Mouse (Mus musculus) spleen, postnatal 0 days (tissue): ENCODE measurements around the gene Zfp114. TPM values are rescaled to one million over a fixed set of nuclear protein-coding genes. Genes with fewer than 3 reads are reported as not detected.

Source experiments
- polyA plus RNA-seq: library from polyadenylated mRNA; unstranded; fragments of >200 nt; fragmentation: Nextera tagmentation; extraction: Ambion mirVana; gene quantifications from 2 replicates; pipeline ENCODE4 v1.2.1, GENCODE M21; 2015

The Zfp114 gene
- 0.67 and 0.76 TPM in 2 replicates for polyA plus RNA-seq

GRCm38 (mm10) chr7:24174618-24175336, at the start of gene Zfp114:
TSS of gene Zfp114 (plus strand) at chr7:24175060.

GRCm38 (mm10) chr7:24133996-24134828, 40.6 kb upstream of the Zfp114 start, which contains the start of gene Zfp235:
TSS of gene Zfp235 (plus strand) at chr7:24134169.

GRCm38 (mm10) chr7:24211343-24211742, 36.5 kb downstream of the Zfp114 start, which contains the start of gene Zfp111:
TSS of gene Zfp111 (minus strand) at chr7:24211443.

Other genes starting within 250 kb of the Zfp114 start
- gene Vmn1r179, start 248.1 kb upstream of the Zfp114 start, polyA plus RNA-seq: not detected in 2 replicates
- gene Vmn1r180, start 224.4 kb upstream of the Zfp114 start, polyA plus RNA-seq: not detected in 2 replicates
- gene Vmn1r181, start 200.4 kb upstream of the Zfp114 start, polyA plus RNA-seq: not detected in 2 replicates
- gene V1rd19, start 173.4 kb upstream of the Zfp114 start, polyA plus RNA-seq: not detected in 2 replicates
- gene Vmn1r183, start 121.8 kb upstream of the Zfp114 start, polyA plus RNA-seq: not detected in 2 replicates
- gene Zfp180, start 93.1 kb upstream of the Zfp114 start, polyA plus RNA-seq: 9.6 and 10.4 TPM in 2 replicates
- gene Zfp112, start 62.7 kb upstream of the Zfp114 start, polyA plus RNA-seq: 1.8 TPM in 2 replicates
- 5.1 and 6.2 TPM in 2 replicates for gene Zfp235, start 40.9 kb upstream of the Zfp114 start, polyA plus RNA-seq
- 1.8 and 2.0 TPM in 2 replicates for gene Zfp111, start 36.4 kb downstream of the Zfp114 start, polyA plus RNA-seq
- gene Zfp109, start 62.5 kb downstream of the Zfp114 start, polyA plus RNA-seq: 0.84 and 0.97 TPM in 2 replicates
- 0.54 and 0.76 TPM in 2 replicates for gene Zfp108, start 79.7 kb downstream of the Zfp114 start, polyA plus RNA-seq
- gene Zfp93, start 95.4 kb downstream of the Zfp114 start, polyA plus RNA-seq: 1.5 and 1.6 TPM in 2 replicates
- 7.3 and 9.7 TPM in 2 replicates for gene Zfp61, start 126.2 kb downstream of the Zfp114 start, polyA plus RNA-seq
- gene Zfp94, start 141.6 kb downstream of the Zfp114 start, polyA plus RNA-seq: 3.8 and 5.0 TPM in 2 replicates
- gene Tescl, start 158.9 kb downstream of the Zfp114 start, polyA plus RNA-seq: not detected in 2 replicates
- gene Lypd5, start 174.1 kb downstream of the Zfp114 start, polyA plus RNA-seq: 0.08 TPM in 1 of 2 replicates, not detected in the other
- gene Kcnn4, start 195.2 kb downstream of the Zfp114 start, polyA plus RNA-seq: 122 and 131 TPM in 2 replicates
- 24.6 and 25.3 TPM in 2 replicates for gene Smg9, start 224.6 kb downstream of the Zfp114 start, polyA plus RNA-seq